Mouse (Mus musculus) lung, adult 2 months (tissue): ENCODE measurements at regions not wholly inside any gene's neighbourhood (a gene's known extent, or its start where the extent isn't known, plus 50 kb on each side); places are given as distances from the start of the nearest gene placed in this dataset.

Experiments
- DNase-seq: peaks from one replicate; pipeline ENCODE4 v3.0.0; 2022
- H3K4me1 ChIP-seq: fragments of 200-500 bp; 2 replicates; pipeline ENCODE4 v1.6.1; 2011; ENCODE audit warnings: low read length; ENCODE audit not compliant: control insufficient read depth, insufficient read depth
- H3K4me3 ChIP-seq: fragments of 200-500 bp; replicated peaks from 2 replicates; pipeline ENCODE3; 2011; ENCODE audit warnings: low read depth, mild to moderate bottlenecking, control low read depth, low read length; ENCODE audit errors: extremely low read depth
- CTCF ChIP-seq: fragments of 200-500 bp; IDR thresholded peaks from 2 replicates; pipeline ENCODE4 v1.5.1; 2011; ENCODE audit warnings: mild to moderate bottlenecking, low read length, control low read depth; ENCODE audit not compliant: insufficient read depth
- POLR2A ChIP-seq: fragments of 200-500 bp; IDR thresholded peaks from 2 replicates; pipeline ENCODE4 v1.6.1; 2011; ENCODE audit warnings: low read depth, mild to moderate bottlenecking, control low read depth, low read length, borderline replicate concordance; ENCODE audit errors: extremely low read depth
- WGBS: fragments of 180-500 bp; shearing (Covaris S2); methylation state at CpG from one replicate; pipeline ENCODE4 v1.1.7; 2018; 5-methylcytosine and 5-hydroxymethylcytosine counted together

DNA sequence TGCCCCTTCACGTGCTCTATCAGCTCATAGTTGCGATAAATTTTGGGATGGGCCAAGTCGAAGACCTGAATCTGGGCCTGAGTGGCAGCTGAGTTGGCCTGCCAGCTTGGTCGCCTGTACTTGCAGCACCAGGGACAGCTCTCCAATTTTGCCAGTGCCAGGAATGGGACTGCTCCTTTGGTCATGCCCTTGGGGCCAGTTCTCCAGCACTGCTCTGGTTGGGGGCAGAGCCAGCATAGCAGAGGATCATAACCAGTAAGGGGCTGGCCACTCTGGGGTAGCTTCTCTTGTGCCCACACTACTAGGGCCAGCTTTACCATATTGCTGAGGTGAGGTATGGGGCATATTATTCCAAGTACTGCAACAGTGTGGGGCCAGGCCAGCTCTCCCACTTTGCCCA lies 397.0 kb upstream of the Cadm2 start:
- no peak for DNase-seq
- WGBS = 62% methylated on average over 4 of the region's 4 CpGs
- Histone ChIP-seq H3K4me1 (no peaks in the 10 kb centered on the region), H3K4me3 (no peak overlapping the region)
- TF ChIP-seq POLR2A (no peak), CTCF (no peak)

DNA sequence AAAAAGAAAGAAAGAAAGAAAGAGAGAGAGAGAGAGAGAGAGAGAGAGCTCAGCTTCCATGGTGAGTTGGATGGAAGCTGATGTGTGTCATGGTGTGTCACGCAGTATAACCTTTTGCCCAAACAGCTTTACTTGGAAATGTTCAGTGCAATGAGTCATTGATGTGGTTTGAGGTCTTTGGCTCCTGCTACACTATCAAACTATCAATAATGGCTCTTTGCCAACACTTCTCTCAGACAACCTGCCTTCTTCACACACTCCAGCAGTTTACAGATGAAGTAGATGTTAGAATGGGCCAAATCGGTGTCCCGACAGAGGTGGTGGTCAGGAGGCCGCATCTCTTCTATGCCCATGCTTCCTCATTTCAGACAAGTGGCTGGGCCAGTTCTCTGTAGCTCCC lies 369.0 kb upstream of the Cadm2 start:
- no peak for DNase-seq
- TF ChIP-seq POLR2A (no peak), CTCF (no peak)
- 83% methylated on average over 4 of the region's 4 CpGs for WGBS
- Histone ChIP-seq H3K4me3 (no peak overlapping the region), H3K4me1 (no peaks in the 10 kb centered on the region)

DNA sequence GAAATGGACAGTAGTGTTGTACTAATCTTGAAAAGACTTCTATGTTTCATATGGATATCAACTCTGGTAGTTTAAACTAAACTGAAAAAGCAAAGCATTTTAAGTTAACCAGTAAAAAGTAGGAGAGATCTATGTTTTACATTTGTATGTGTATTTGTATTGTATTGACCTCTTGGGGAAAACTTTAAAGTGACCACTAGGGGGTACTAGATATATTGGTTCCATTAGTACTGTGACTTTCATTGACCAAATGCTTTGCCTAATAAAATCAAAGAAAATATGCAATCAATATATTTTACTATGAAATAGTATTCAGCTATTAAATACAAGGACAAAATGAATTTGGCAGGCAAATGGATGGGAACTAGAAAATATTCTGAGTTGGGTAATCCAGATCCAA lies 355.9 kb upstream of the Cadm2 start:
- TF ChIP-seq CTCF = no peak
- TF ChIP-seq POLR2A = no peak
- Histone ChIP-seq H3K4me3 (no peak overlapping the region), H3K4me1 (no peaks in the 10 kb centered on the region)
- no peak for DNase-seq

DNA sequence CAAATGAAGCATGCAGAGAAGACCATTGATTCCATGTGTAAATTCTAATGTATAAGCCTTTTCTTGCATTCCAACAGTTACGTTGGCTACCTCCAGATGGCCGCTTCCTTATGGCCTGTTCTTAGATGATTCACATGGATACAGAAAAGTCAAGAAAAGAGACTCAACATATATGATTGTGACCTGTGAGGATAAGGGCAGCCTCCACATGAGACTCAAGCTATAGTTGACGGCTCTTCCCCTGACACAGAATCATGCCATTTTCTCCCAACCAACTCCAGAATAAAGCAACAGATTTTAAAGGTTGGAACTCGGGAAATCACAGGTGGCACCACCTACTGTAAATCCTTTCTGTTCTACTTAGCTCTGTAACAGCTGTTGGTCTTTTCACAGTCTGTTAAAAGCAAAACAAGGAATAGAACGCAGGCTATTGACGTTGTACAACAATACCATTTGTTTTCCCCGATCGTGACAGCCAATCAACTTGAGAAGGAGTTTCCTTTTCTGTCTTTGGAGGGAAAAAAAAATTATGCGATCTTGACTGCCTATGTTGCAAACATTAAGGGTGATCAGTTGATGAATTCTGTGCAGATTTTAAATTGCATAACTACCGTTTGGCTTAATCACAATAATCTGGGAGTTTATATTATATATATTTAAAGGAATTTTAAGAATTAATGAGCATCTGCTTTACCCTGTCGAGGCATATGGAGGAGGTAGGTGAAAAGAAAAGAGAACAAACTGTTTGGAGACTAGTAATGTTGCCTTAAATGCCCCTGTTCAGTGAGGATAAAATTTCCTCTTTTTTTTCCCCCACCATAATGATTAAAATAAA lies 347.8 kb upstream of the Cadm2 start:
- no peaks in the 10 kb centered on the region for H3K4me1 ChIP-seq
- TF ChIP-seq POLR2A (no peak), CTCF (no peak)
- no peak overlapping the region for H3K4me3 ChIP-seq
- DNase-seq = no peak
- 73% methylated on average over 11 of the region's 11 CpGs for WGBS

DNA sequence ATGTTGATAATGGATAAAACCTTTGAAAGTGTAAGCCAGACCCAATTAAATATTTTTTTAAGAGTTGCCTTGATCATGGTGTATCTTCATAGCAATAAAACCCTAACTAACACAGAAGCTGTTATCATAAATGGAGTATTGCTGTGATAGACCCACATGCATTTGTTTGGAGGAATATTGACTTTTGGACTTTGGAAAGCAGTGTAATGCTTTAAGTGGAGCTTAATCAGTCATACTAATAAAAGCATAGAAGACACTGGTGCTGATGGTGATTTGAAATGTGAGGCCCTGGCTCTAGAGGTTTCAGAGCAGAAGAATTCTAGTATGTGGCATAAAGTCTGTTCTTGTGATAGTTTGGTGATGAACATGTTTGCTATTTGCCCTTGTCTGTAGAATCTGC lies 328.4 kb upstream of the Cadm2 start:
- DNase-seq = no peak
- H3K4me3 ChIP-seq = no peak overlapping the region
- H3K4me1 ChIP-seq = no peaks in the 10 kb centered on the region
- TF ChIP-seq POLR2A (no peak), CTCF (no peak)

DNA sequence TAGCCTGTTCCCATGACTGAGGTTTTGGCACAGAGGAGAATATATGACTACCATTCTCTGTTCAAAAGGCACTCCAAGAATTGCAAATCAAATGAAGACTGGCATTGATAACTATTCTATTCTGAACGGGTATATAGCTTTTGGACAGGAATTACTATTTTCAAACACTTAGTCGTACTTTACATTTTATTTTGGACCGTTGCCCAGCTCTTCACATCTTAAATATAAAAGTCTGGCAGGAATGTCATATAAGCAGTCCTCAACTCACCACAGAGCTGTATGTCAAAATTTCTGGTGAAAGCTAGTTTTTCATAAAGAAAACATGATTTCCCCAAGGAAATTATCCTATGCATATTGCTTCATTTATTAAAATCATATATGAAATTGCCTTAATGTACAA lies 323.7 kb upstream of the Cadm2 start:
- no peak for DNase-seq
- WGBS = 40% methylated on average over 3 of the region's 3 CpGs
- Histone ChIP-seq H3K4me3 (no peak overlapping the region), H3K4me1 (no peaks in the 10 kb centered on the region)
- no peak for TF ChIP-seq CTCF
- TF ChIP-seq POLR2A = no peak

DNA sequence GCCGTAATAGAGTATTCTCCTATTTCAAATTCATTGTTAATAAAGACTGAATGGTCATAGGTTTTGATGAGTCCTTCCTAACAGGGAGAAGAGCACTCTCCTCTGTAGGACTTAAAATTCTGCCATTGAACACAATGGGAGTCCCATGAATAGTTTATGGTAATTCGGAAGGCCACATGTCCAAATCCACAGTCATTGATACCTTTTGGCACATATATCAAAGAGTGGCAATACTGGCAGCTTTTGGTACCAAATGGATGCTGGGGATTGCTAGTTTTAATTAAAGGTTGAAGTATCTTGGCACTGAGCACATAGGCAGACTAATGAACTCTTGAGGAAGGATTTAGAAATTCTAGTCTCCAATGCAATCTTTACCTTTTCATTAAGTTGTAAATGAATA lies 298.5 kb upstream of the Cadm2 start:
- WGBS = 83% methylated on average over 2 of the region's 2 CpGs
- H3K4me3 ChIP-seq = no peak overlapping the region
- H3K4me1 ChIP-seq = no peaks in the 10 kb centered on the region
- DNase-seq = no peak
- TF ChIP-seq POLR2A (no peak), CTCF (no peak)

GRCm38 (mm10) chr16:67871304-67872022 lies 250.8 kb upstream of the Cadm2 start:
- WGBS = 66% methylated on average over 1 of the region's 1 CpGs
- no peak overlapping the region for H3K4me3 ChIP-seq
- TF ChIP-seq POLR2A (no peak), CTCF (no peak)
- DNase-seq = no peak
- H3K4me1 ChIP-seq = no peaks in the 10 kb centered on the region

- no peak for DNase-seq
- no peaks in the 10 kb centered on the region for H3K4me1 ChIP-seq
- no peak for TF ChIP-seq CTCF
- no peak for TF ChIP-seq POLR2A
- no peak overlapping the region for H3K4me3 ChIP-seq
- 55% methylated on average over 2 of the region's 2 CpGs for WGBS
Observed at GRCm38 (mm10) chr16:67850201-67850600, 229.5 kb upstream of the Cadm2 start.

DNA sequence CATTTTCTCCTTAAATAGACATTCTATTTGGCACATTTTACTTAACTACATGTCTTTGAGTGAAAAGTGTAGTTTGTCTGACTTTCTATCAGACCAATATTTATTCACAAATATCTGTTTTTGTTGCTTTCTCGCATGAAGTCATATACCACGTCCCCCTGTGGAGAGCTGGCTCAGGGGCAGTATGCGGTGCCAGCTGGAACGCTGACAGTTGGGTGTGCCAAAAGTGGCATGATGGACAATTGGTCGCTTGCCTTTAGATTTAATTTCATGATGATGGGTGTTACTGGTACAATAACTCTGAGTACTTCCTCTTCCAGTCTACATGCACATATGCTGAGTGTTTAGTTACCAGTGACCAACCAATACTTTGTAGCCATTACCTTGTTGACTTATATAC lies 223.8 kb upstream of the Cadm2 start:
- Histone ChIP-seq H3K4me3 (no peak overlapping the region), H3K4me1 (no peaks in the 10 kb centered on the region)
- 78% methylated on average over 5 of the region's 5 CpGs for WGBS
- TF ChIP-seq CTCF = no peak
- TF ChIP-seq POLR2A = no peak
- no peak for DNase-seq
